Mouse (Mus musculus) embryonic stem cell, embryonic (primary cell): ENCODE measurements around the gene AC134908.4.

Experiments
- CTCF ChIA-PET, 4 experiments: fragments of 300-600 bp in 2 of 4; fragments of 350-600 bp in 2 of 4; sonication (Branson Sonifier 250); formaldehyde crosslinking; loops; one replicate each; lab custom pipeline; 2022; ENCODE audit warnings: inconsistent platforms in 2 of 4; lab: Charles Lee
- POLR2A ChIA-PET, 4 experiments: fragments of 300-600 bp in 2 of 4; fragments of 350-600 bp in 2 of 4; sonication (Branson Sonifier 250); formaldehyde crosslinking; loops; one replicate each; lab custom pipeline; 2022; ENCODE audit warnings: antibody characterized with exemption in 4 of 4, inconsistent platforms in 1 of 4; lab: Charles Lee

Gene AC134908.4

GRCm38 (mm10) chr17:25795609-25796092 is at the start of gene AC134908.4:
AC134908.4 (minus strand) TSS chr17:25795659.
- ChIA-PET CTCF (interaction anchor here in 3 of 4 experiments (0.6 to 1.3 kb wide), 4 partner anchors 9 to 246 kb away, joined by 3 to 5 read pairs (median 4); partner anchors contain the start of gene Haghl (in 1 of the 3)), POLR2A (interaction anchor here in 3 of 4 experiments (0.6 to 4.7 kb wide), 17 partner anchors 10 to 78 kb away, joined by 3 to 36 read pairs (median 5); partner anchors contain the start of genes Chtf18 (in 2 of the 3), Haghl (in 2 of the 3), Rpusd1 (in 2 of the 3) and Stub1 (in 2 of the 3))

DNA sequence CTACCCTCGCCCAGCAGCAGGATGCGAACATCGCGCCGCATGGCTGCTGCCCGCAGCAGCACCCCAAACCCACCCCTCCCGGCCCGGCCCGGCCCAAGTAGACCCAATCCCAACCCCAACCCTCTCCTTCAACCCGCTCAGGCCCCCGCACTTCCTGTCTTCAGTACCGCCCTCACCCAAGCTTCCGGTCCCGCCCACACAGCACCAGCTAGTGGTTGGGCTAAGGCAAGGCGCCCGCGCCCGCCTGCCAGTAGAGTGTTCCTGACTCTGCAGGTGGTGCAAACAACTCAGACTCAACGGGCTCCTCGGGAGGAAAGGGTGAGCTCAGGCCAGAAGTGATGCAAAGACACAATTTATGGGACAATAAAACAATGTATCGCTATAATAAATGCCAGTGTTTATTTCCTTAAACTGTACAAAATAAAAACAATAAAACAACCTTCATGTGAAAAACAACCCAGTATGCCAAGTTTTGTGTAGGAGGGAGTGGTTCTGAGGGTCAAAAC is 49.0 kb upstream of the AC134908.4 start, which contains the start of gene Rhot2:
Gene Rhot2 (minus strand): TSS at position 456 of the 506 bp plus-strand sequence.
- POLR2A ChIA-PET: interaction anchor here in 3 of 4 experiments (0.5 to 8.7 kb wide), 38 partner anchors 8 to 1173 kb away, joined by 3 to 114 read pairs (median 4); partner anchors contain the start of genes Mcrip2 (in 3 of the 3), Stub1 (in 3 of the 3), Jmjd8 (in 2 of the 3) and Wdr90 (in 2 of the 3)
- CTCF ChIA-PET: interaction anchor here in 3 of 4 experiments (0.6 to 1.5 kb wide), 13 partner anchors 10 to 874 kb away, joined by 3 to 9 read pairs (median 4); partner anchors contain the start of genes Stub1 (in 3 of the 3), Jmjd8 (in 1 of the 3) and Mcrip2 (in 1 of the 3)

- CTCF ChIA-PET: interaction anchor here in 3 of 4 experiments (0.7 to 1.5 kb wide), 10 partner anchors 11 to 165 kb away, joined by 3 to 6 read pairs (median 4); partner anchors contain the start of genes Stub1 (in 3 of the 3), Jmjd8 (in 1 of the 3) and Mcrip2 (in 1 of the 3)
Observed at GRCm38 (mm10) chr17:25843636-25844395, 48.4 kb upstream of the AC134908.4 start.

DNA sequence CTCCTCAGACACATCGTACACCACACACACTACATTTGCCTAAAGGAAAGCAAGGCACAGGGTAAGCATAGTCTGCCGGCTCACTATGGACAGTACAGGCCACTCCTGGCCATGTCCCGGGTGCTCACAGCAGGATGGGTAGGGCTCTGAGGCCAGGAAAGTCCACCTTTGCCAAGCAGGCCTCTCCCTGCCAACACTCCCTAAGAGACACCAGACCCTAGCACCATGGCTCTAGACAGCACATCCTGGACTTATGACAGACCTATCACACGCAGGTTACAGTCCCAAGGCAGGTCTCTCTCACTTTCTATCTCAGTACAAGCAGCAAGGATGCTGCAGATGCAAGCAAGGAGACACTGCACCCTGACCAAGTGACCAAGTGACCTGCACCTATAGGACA is 47.7 kb upstream of the AC134908.4 start:
- CTCF ChIA-PET: interaction anchor here in 1 of 4 experiments (1.3 kb wide), 1 partner anchor 11 kb away, joined by 3 read pairs; the partner anchor contains the start of gene Stub1
- POLR2A ChIA-PET: interaction anchor here in 3 of 4 experiments (1.0 to 8.7 kb wide), 3 partner anchors 10 to 23 kb away, joined by 3 to 114 read pairs (median 14); partner anchors contain the start of genes Stub1 (in 2 of the 3) and Jmjd8 (in 1 of the 3)

More at GRCm38 (mm10) chr17:25843636-25844395, 48.4 kb upstream of the AC134908.4 start:
- POLR2A ChIA-PET: interaction anchor here in 3 of 4 experiments (0.5 to 8.7 kb wide), 35 partner anchors 7 to 1174 kb away, joined by 3 to 114 read pairs (median 4); partner anchors contain the start of genes Mcrip2 (in 3 of the 3), Stub1 (in 3 of the 3), Jmjd8 (in 2 of the 3) and Wdr90 (in 2 of the 3)

DNA sequence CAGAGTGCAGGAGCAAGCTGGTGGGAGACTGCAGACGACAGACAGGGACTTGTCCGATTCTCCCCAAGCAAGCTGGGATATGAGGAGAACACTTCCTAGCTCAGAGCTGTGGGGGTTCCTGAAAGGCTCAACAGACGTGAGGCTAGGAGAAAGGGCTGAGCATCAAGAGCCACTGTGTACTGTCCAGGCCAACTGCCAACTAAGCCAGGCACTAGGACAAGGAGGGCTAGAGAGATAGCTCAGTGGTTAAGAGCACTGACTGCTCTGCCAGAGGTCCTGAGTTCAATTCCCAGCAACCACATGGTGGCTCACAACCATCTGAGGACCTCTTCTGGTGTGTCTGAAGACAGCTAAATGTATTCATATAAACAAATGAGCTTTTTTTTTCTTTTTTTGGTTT is 47.0 kb upstream of the AC134908.4 start:
- CTCF ChIA-PET: interaction anchor here in 2 of 4 experiments (0.7 to 1.3 kb wide), 2 partner anchors 10 to 25 kb away, joined by 3 to 6 read pairs; partner anchors contain the start of gene Stub1 (in 1 of the 2)

DNA sequence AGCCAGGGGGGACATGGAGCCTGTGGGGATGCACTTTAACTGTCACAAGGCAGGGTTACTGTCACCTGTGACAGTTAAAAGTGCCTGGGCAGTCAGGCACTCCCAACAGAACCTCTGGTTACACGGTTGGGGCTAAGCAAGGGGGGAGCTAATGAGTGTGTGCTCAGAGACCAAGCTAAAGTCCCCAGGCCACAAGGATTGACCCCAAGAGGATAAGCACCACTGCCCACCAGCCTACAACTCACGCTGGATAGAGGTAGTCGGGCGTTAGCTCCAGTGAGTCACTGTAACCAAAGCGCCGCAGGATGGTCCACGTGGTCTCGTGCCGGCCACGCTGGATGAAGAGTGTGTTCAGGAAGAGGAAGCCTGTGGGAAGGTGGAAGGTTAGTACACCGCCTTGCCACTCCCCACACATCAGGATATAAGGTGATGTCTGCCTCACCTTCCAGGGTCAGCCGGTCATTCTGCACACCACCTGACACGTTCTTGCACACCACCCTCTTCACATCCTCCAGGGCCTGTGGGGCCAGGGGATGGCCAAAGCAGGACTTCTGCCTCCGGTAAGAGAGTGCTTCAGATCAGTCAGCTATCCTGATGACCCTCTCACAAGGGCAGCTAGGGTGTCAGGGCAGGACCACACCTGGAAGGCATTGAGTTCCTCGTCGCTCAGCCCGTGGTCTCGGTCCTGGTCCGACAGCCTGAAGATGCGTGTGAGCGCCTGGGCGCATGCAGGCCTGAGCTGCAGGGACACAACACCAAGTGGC is 45.8 kb upstream of the AC134908.4 start, which contains the start of gene Gm20683:
Gene Gm20683 (minus strand): TSS at position 647 of the 764 bp plus-strand sequence.
- CTCF ChIA-PET: no interaction called here
- POLR2A ChIA-PET: interaction anchor here in 3 of 4 experiments (1.1 to 8.7 kb wide), 6 partner anchors 8 to 114 kb away, joined by 3 to 114 read pairs (median 4); partner anchors contain the start of genes Stub1 (in 3 of the 3), Chtf18 (in 1 of the 3), Jmjd8 (in 1 of the 3) and Rpusd1 (in 1 of the 3)

More for the DNA sequence above, 47.0 kb upstream of the AC134908.4 start:
- POLR2A ChIA-PET: interaction anchor here (0.6 to 8.7 kb wide), 7 partner anchors 9 to 352 kb away, joined by 3 to 114 read pairs (median 3); partner anchors contain the start of genes Stub1 (in 3 of the 4) and Jmjd8 (in 2 of the 4)

GRCm38 (mm10) chr17:25840519-25840918 is 45.1 kb upstream of the AC134908.4 start:
- CTCF ChIA-PET: no interaction called here
- POLR2A ChIA-PET: interaction anchor here in 2 of 4 experiments (0.9 to 8.7 kb wide), 6 partner anchors 9 to 31 kb away, joined by 3 to 114 read pairs (median 5); partner anchors contain the start of genes Mcrip2 (in 2 of the 2), Stub1 (in 2 of the 2) and Jmjd8 (in 1 of the 2)

DNA sequence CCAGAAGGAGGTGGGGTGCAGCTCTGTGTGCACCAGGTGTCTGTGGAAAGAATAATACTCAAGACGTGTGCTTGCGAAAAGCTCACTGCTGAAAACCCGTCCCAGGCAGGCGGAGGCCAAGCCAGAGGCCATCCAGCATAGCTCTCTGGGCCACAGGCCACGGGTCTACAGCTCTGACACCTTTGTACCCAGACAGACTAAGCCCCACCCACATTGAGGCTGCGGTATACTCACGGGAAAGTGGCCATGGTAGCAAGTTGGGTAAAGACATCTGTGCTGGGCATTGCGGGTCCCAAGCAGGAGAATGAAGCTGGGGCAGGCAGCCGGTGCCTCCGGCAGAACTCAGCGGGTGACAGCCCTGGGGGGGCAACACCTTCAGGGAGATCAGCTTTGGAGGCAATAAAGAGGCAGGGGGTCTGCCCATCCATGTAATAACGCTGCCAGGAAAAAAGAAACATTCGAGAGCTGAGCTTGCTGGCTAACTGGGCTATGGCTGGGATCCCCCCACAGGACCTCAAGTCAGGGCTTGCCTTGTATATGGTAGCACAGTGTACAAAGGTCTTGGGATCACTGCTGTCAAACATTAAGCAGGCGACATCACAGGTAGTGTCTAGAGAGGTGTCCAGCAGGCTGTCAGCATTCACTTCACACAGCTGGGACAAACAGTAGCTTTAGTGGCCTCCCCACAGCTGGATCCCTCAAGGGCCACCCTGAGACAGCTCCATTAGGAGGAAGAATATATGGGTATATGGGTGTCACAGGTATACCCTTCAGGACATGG is 44.2 kb upstream of the AC134908.4 start:
- ChIA-PET POLR2A (interaction anchor here in 2 of 4 experiments (0.8 to 2.0 kb wide), 8 partner anchors 8 to 116 kb away, joined by 3 to 5 read pairs (median 4); partner anchors contain the start of gene Mcrip2 (in 2 of the 2)), CTCF (interaction anchor here in 2 of 4 experiments (0.6 to 0.7 kb wide), 2 partner anchors 116 to 233 kb away, joined by 3 read pairs; no protein-coding TSS in a partner anchor)

GRCm38 (mm10) chr17:25838904-25839303 is 43.4 kb upstream of the AC134908.4 start:
- POLR2A ChIA-PET: interaction anchor here in 2 of 4 experiments (1.1 to 2.0 kb wide), 5 partner anchors 9 to 116 kb away, joined by 3 to 5 read pairs (median 5); partner anchors contain the start of gene Mcrip2 (in 2 of the 2)
- CTCF ChIA-PET: no interaction called here

DNA sequence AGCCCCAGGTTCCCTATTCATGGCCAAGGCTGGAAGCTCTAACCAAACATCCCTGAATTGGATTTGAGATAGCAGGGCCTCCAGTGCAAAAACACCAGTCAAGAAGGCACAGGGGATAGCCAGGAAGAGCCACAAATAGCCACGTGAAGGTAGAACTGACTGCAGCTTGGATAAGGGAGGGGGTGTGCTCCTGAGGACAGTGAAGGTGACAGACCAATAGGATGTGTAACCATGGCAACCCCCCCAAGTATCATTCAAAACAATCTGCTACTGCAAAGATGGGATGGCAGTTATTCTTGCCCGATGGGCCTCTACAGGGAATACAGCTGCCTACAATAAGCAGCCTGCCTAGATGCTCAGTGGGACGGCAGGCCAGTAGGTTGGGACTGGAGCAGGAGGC is 42.1 kb upstream of the AC134908.4 start:
- POLR2A ChIA-PET: interaction anchor here in 2 of 4 experiments (0.6 to 2.6 kb wide), 18 partner anchors 8 to 433 kb away, joined by 3 to 11 read pairs (median 6); partner anchors contain the start of genes Jmjd8 (in 2 of the 2), Mcrip2 (in 2 of the 2), Wdr24 (in 2 of the 2) and Chtf18 (in 1 of the 2)
- CTCF ChIA-PET: interaction anchor here in 1 of 4 experiments (0.6 to 1.5 kb wide), 3 partner anchors 36 to 363 kb away, joined by 4 to 5 read pairs (median 4); no protein-coding TSS in a partner anchor

DNA sequence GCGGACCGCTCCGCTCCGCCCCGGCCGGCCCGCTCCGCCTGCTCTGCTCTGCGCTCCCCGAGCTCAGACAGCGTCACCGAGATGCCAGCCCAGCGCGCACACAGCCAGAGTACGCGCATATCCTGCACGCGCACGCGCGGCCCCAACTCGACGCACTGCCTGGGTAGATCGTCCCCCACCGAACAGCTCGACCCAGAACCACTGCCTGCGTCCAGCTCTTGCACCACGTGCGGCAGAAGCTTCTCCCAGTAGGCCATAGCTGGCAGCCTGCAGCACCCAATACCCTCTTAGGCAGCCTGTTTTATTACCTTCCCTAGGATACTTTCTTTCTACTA is 41.6 kb upstream of the AC134908.4 start, which contains the start of gene Rhbdl1:
Gene Rhbdl1 (minus strand): TSS at position 220 of the 335 bp plus-strand sequence.
- POLR2A ChIA-PET: interaction anchor here (0.6 to 2.6 kb wide), 30 partner anchors 7 to 433 kb away, joined by 3 to 11 read pairs (median 3); partner anchors contain the start of genes Jmjd8 (in 3 of the 4), Mcrip2 (in 3 of the 4), Wdr24 (in 2 of the 4) and Chtf18 (in 1 of the 4)
- CTCF ChIA-PET: interaction anchor here in 1 of 4 experiments (0.6 to 1.5 kb wide), 4 partner anchors 36 to 362 kb away, joined by 4 to 5 read pairs (median 4); no protein-coding TSS in a partner anchor

DNA sequence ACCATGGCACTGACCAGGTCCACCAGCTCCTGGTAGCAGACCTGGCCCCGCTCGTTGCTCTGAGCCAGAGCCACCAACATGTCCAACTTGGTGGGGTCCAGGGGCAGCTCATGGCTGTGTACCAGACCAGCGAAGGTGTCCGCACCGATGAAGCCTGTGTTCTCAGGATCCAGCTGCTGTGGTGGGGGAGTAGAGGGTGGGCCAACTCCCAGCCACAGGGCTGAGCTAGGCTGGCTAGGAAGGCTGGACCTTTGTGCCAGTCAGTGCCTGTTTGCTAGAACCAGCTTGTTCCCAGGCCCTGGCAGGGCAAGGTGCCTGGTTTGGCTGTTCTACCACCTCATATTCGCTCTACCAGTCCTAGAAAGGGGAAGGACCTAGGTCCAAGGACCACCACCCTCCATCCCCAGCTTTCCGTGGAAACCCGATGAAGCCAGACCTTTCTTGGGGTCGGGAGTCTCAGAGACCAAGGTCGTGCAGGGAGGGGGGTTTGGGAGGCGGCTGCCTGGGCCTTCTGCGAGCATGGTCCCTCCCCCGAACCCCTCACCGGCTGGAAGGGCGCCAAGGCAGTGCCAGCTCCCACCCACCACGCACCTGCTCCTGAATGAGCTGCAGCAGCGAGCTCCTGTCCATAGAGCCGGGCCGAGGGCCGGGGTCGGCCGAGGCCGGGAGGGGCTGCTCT is 41.1 kb upstream of the AC134908.4 start:
- CTCF ChIA-PET: interaction anchor here in 2 of 4 experiments (0.7 to 1.5 kb wide), 5 partner anchors 35 to 362 kb away, joined by 3 to 5 read pairs (median 4); no protein-coding TSS in a partner anchor
- POLR2A ChIA-PET: interaction anchor here (0.5 to 2.6 kb wide), 35 partner anchors 8 to 1494 kb away, joined by 3 to 11 read pairs (median 3); partner anchors contain the start of genes Jmjd8 (in 3 of the 4), Mcrip2 (in 3 of the 4), Wdr24 (in 2 of the 4) and AC134908.4 (in 1 of the 4)

- POLR2A ChIA-PET: interaction anchor here in 3 of 4 experiments (0.5 to 9.2 kb wide), 21 partner anchors 9 to 1493 kb away, joined by 3 to 114 read pairs (median 4); partner anchors contain the start of genes Mcrip2 (in 3 of the 3), Rhot2 (in 2 of the 3), AC134908.4 (in 1 of the 3) and Chtf18 (in 1 of the 3)
- CTCF ChIA-PET: interaction anchor here in 2 of 4 experiments (0.7 to 1.4 kb wide), 3 partner anchors 38 to 59 kb away, joined by 3 to 5 read pairs (median 4); no protein-coding TSS in a partner anchor
Observed at GRCm38 (mm10) chr17:25835816-25836215, 40.4 kb upstream of the AC134908.4 start.

DNA sequence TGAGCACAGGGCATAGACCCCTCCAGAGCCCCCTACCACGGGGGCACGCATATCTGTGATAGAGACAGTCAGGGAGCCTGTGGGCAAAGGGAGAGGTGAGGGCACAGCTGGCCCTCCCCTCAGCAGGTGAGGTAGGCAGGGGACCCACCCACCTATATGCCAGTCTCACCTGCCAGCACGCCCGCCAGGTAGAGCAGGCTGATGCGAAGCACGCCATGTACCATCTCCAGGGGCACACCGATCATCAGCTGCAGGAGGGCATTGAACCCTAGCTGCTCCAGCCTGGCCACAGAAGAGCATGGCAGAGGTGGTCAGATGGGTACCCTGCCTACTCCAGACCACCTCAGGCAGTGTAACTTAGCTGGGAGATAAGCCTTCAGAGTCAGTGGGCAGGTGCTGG is 39.8 kb upstream of the AC134908.4 start:
- ChIA-PET CTCF (interaction anchor here in 1 of 4 experiments (1.2 kb wide), 1 partner anchor 34 kb away, joined by 3 read pairs; no protein-coding TSS in a partner anchor), POLR2A (interaction anchor here in 2 of 4 experiments (2.5 to 9.2 kb wide), 7 partner anchors 9 to 32 kb away, joined by 6 to 114 read pairs (median 44); partner anchors contain the start of genes Rhot2 (in 2 of the 2), Gm20683 (in 1 of the 2), Mcrip2 (in 1 of the 2) and Wdr24 (in 1 of the 2))
